Mouse (Mus musculus): ENCODE results near the gene Alox12e.
"Not testable (repeated sequence)": the region's sequence is repeated elsewhere in the genome, so short reads cannot be mapped to it uniquely, and the experiment has no call there.

The Alox12e gene

GRCm38 (mm10) chr11:70322528-70322927, at the start of gene Alox12e:
Gene Alox12e (minus strand): TSS chr11:70322628.
- no peak for DNase-seq

GRCm38 (mm10) chr11:70368626-70369025, 46.2 kb upstream of the Alox12e start:
- not testable (repeated sequence) for DNase-seq

- DNase-seq, result not testable (repeated sequence)
Measured at GRCm38 (mm10) chr11:70367701-70368100, 45.3 kb upstream of the Alox12e start.

- DNase-seq, result peak; percentile 20 to 21
Measured at GRCm38 (mm10) chr11:70351868-70352267, 29.4 kb upstream of the Alox12e start, which contains the start of gene Alox15. Gene Alox15 (minus strand): TSS chr11:70352031.

GRCm38 (mm10) chr11:70348630-70349029, 26.2 kb upstream of the Alox12e start:
- DNase-seq, result no peak

GRCm38 (mm10) chr11:70347861-70348260, 25.4 kb upstream of the Alox12e start:
- no peak for DNase-seq

- no peak for DNase-seq
Measured at GRCm38 (mm10) chr11:70345546-70345945, 23.1 kb upstream of the Alox12e start.

GRCm38 (mm10) chr11:70345061-70345460, 22.6 kb upstream of the Alox12e start:
- DNase-seq, result no peak

- no peak for DNase-seq
Measured at GRCm38 (mm10) chr11:70339481-70339880, 17.1 kb upstream of the Alox12e start.

GRCm38 (mm10) chr11:70334477-70334876, 12.0 kb upstream of the Alox12e start:
- peak; percentile 86 to 89 for DNase-seq

GRCm38 (mm10) chr11:70324726-70325125, 2.3 kb upstream of the Alox12e start:
- no peak for DNase-seq

- peak; percentile 80 to 81 for DNase-seq
Measured at GRCm38 (mm10) chr11:70321664-70322063, 764 bp downstream of the Alox12e start.

GRCm38 (mm10) chr11:70319614-70320013, 2.8 kb downstream of the Alox12e start:
- no peak for DNase-seq

- peak; percentile 36 to 45 for DNase-seq
Measured at GRCm38 (mm10) chr11:70313833-70314232, 8.6 kb downstream of the Alox12e start.

- DNase-seq, result peak; percentile 29 to 48
Measured at GRCm38 (mm10) chr11:70309341-70309740, 13.1 kb downstream of the Alox12e start.

GRCm38 (mm10) chr11:70308296-70308695, 14.1 kb downstream of the Alox12e start:
- DNase-seq, result peak in 1 of 2 experiments; percentile 28

- DNase-seq, result peak; percentile 27 to 54
Measured at GRCm38 (mm10) chr11:70306159-70306558, 16.3 kb downstream of the Alox12e start.

GRCm38 (mm10) chr11:70302293-70302692, 20.1 kb downstream of the Alox12e start:
- no peak for DNase-seq

- peak in 1 of 2 experiments; percentile 31 for DNase-seq
Measured at GRCm38 (mm10) chr11:70297836-70298454, 24.5 kb downstream of the Alox12e start.

GRCm38 (mm10) chr11:70297405-70297804, 25.0 kb downstream of the Alox12e start:
- no peak for DNase-seq

GRCm38 (mm10) chr11:70293881-70294280, 28.5 kb downstream of the Alox12e start:
- DNase-seq, result no peak

- DNase-seq, result no peak
Measured at GRCm38 (mm10) chr11:70291235-70291634, 31.2 kb downstream of the Alox12e start.

GRCm38 (mm10) chr11:70289236-70289635, 33.2 kb downstream of the Alox12e start:
- peak in 1 of 2 experiments; percentile 33 for DNase-seq

- no peak for DNase-seq
Measured at GRCm38 (mm10) chr11:70288102-70288501, 34.3 kb downstream of the Alox12e start.

GRCm38 (mm10) chr11:70285686-70286085, 36.7 kb downstream of the Alox12e start:
- DNase-seq, result no peak

Measured in kidney, postnatal 4 days (tissue).